In genomic region chr1:165818145-165818860, GRCm38 (mm10) we compare ENCODE assay signal across 12 mouse cellular contexts. TPM values are rescaled to one million over a fixed set of nuclear protein-coding genes. Genes with fewer than 3 reads are reported as not detected.
A peak's percentile ranks its signal among the peaks of the same experiment; 100 is the strongest.
DNase-seq lines count a peak whose midpoint lies in the region; ATAC-seq lines count a peak whose summit lies in the region.
"Had no signal": no experiment of that assay in that cellular context is flagged by ENCODE, and none has a peak within 500 bp of the region (broad histone marks: within the 10 kb centered on the region; RNA-seq: fewer than 3 reads in every experiment).

No protein-coding gene starts in this region.

- H3K4me1 ChIP-seq in heart, embryonic 13.5 days: peaks cover 45% of the 10 kb centered on the region
- H3K4me1 ChIP-seq in brown adipose tissue, adult 24 weeks (ENCODE audit: control insufficient read depth, insufficient read depth, insufficient read length, low read length): peaks cover 38% of the 10 kb centered on the region
- peaks cover 16% of the 10 kb centered on the region for H3K4me1 ChIP-seq in hindbrain, embryonic 16.5 days (ENCODE audit: control insufficient read depth, insufficient read depth, low read depth, low read length)
- peaks cover 41% of the 10 kb centered on the region for H3K4me1 ChIP-seq in midbrain, embryonic 13.5 days (replicated peaks)

- no peaks in the 10 kb centered on the region for H3K36me3 ChIP-seq in heart, embryonic 13.5 days
- no peaks in the 10 kb centered on the region for H3K36me3 ChIP-seq in hindbrain, embryonic 16.5 days (ENCODE audit: control insufficient read depth, insufficient read depth, low read length)
- no peaks in the 10 kb centered on the region for H3K36me3 ChIP-seq in midbrain, embryonic 13.5 days
- H3K36me3 ChIP-seq: neural tube, embryonic 13.5 days had no signal

- WGBS in heart, embryonic 13.5 days: 25% methylated on average over 8 of the region's 8 CpGs
- WGBS in hindbrain, embryonic 16.5 days: 34% methylated on average over 8 of the region's 8 CpGs
- 31% methylated on average over 8 of the region's 8 CpGs for WGBS in midbrain, embryonic 13.5 days

- no peak overlapping the region for H3K9ac ChIP-seq in heart, embryonic 13.5 days
- 0 out of 2 replicates have a peak overlapping the region, but pooled peaks have one; percentile 29 for H3K9ac ChIP-seq in hindbrain, embryonic 16.5 days (ENCODE audit: low read depth, low read length)
- H3K9ac ChIP-seq in midbrain, embryonic 13.5 days (replicated peaks): 0 out of 2 replicates have a peak overlapping the region, but pooled peaks have one; percentile 10
- H3K9ac ChIP-seq: neural tube, embryonic 13.5 days had no signal

- H3K27ac ChIP-seq in heart, embryonic 13.5 days (replicated peaks): no peak overlapping the region
- peak overlapping the region; percentile 84 for H3K27ac ChIP-seq in brown adipose tissue, adult 24 weeks (replicated peaks; ENCODE audit: low read depth, low read length)
- H3K27ac ChIP-seq in hindbrain, embryonic 16.5 days (ENCODE audit: low read depth, low read length): no peak overlapping the region
- H3K27ac ChIP-seq in midbrain, embryonic 13.5 days: 0 out of 2 replicates have a peak overlapping the region, but pooled peaks have one; percentile 27
- H3K27ac ChIP-seq: neural tube, embryonic 13.5 days had no signal

- ATAC-seq in heart, embryonic 13.5 days (ENCODE audit: extremely low read depth, insufficient number of reproducible peaks, low FRiP score, low TSS enrichment): no peak
- peak; percentile 35; the same call in 1 of the 2 replicates for ATAC-seq in hindbrain, embryonic 16.5 days
- ATAC-seq in midbrain, embryonic 13.5 days: no peak

- H3K27me3 ChIP-seq in heart, embryonic 13.5 days (replicated peaks): peaks cover 36% of the 10 kb centered on the region
- H3K27me3 ChIP-seq in hindbrain, embryonic 16.5 days (replicated peaks; ENCODE audit: control insufficient read depth, insufficient read depth, low read length): no peaks in the 10 kb centered on the region; the same call in 1 of the 2 replicates
- peaks cover 45% of the 10 kb centered on the region for H3K27me3 ChIP-seq in midbrain, embryonic 13.5 days
- H3K27me3 ChIP-seq: CH12.LX had no signal

- peak overlapping the region; percentile 36 for H3K4me2 ChIP-seq in heart, embryonic 13.5 days
- no peak overlapping the region for H3K4me2 ChIP-seq in hindbrain, embryonic 16.5 days (ENCODE audit: low read length)
- no peak overlapping the region for H3K4me2 ChIP-seq in midbrain, embryonic 13.5 days (replicated peaks)
- H3K4me2 ChIP-seq: neural tube, embryonic 13.5 days had no signal

- intact Hi-C loops in heart, postnatal 36 days (cut with DNase I): loop anchor here (2.0 kb wide), 1 partner anchor 26 kb away; no protein-coding TSS in a partner anchor

- H3K4me3 ChIP-seq in heart, embryonic 13.5 days: no peak overlapping the region
- H3K4me3 ChIP-seq in brown adipose tissue, adult 24 weeks (ENCODE audit: insufficient read depth, low read depth, low read length): no peak overlapping the region
- H3K4me3 ChIP-seq in hindbrain, embryonic 16.5 days (ENCODE audit: low read length): no peak overlapping the region
- H3K4me3 ChIP-seq in midbrain, embryonic 13.5 days (replicated peaks): no peak overlapping the region
- H3K4me3 ChIP-seq: neural tube, embryonic 13.5 days had no signal

- no peaks in the 10 kb centered on the region for H3K9me3 ChIP-seq in heart, embryonic 13.5 days
- H3K9me3 ChIP-seq in hindbrain, embryonic 16.5 days (ENCODE audit: control insufficient read depth, low read length): no peaks in the 10 kb centered on the region
- no peaks in the 10 kb centered on the region for H3K9me3 ChIP-seq in midbrain, embryonic 13.5 days
- H3K9me3 ChIP-seq: neural tube, embryonic 13.5 days had no signal

- DNase-seq in heart, postnatal 36 days: no peak
- no peak for DNase-seq in ovary, postnatal 14 days (ENCODE audit: low spot score)
- DNase-seq in cerebellum, adult 8-10 months: no peak
- no peak for DNase-seq in left cerebral cortex, adult 9 months (ENCODE audit: low spot score in 2 of 2)
- DNase-seq: cerebellum, postnatal 36 days; kidney, postnatal 4 days had no signal

RNA-seq across cellular contexts. Expression of gene Cd247, which starts 29.8 kb away (rescaled TPM):
- 0.42 and 0.55 TPM in 2 replicates for polyA plus RNA-seq in heart, embryonic 13.5 days (2015; fragmentation: Nextera tagmentation; extraction: Ambion mirVana)
- total RNA-seq in heart, postnatal 36 days (2021): under 1 TPM; 0.76 to 0.80 TPM
- polyA plus RNA-seq in brown adipose tissue, adult 24 weeks (2012; ENCODE audit: insufficient read depth, insufficient read length, missing spikeins): 1.3 and 3.3 TPM in 2 replicates
- 0.46 and 0.77 TPM in 2 replicates for polyA plus RNA-seq in hindbrain, embryonic 16.5 days (2015; fragmentation: Nextera tagmentation; extraction: Ambion mirVana)
- 1.6 and 2.2 TPM in 2 replicates for polyA plus RNA-seq in midbrain, embryonic 13.5 days (2015; fragmentation: Nextera tagmentation; extraction: Ambion mirVana)

RNA-seq across cellular contexts. Expression of gene Creg1, which starts 54.8 kb away (rescaled TPM):
- 105 and 110 TPM in 2 replicates for polyA plus RNA-seq in heart, embryonic 13.5 days (2015; fragmentation: Nextera tagmentation; extraction: Ambion mirVana)
- total RNA-seq in heart, postnatal 36 days (2021): 10 to 100 TPM; 78.3 to 93.2 TPM
- 82.8 and 109 TPM in 2 replicates for polyA plus RNA-seq in brown adipose tissue, adult 24 weeks (2012; ENCODE audit: insufficient read depth, insufficient read length, missing spikeins)
- 42.8 and 42.9 TPM in 2 replicates for polyA plus RNA-seq in hindbrain, embryonic 16.5 days (2015; fragmentation: Nextera tagmentation; extraction: Ambion mirVana)
- polyA plus RNA-seq in midbrain, embryonic 13.5 days (2015; fragmentation: Nextera tagmentation; extraction: Ambion mirVana): 21.7 and 23.8 TPM in 2 replicates

Comparison
In these comparisons a context has a peak if more than half of its experiments do, and no peak if none do; other contexts are left out.
1. H3K27ac ChIP-seq: peak in brown adipose tissue, adult 24 weeks (single experiment) and midbrain, embryonic 13.5 days (single experiment); none in heart, embryonic 13.5 days (single experiment) and hindbrain, embryonic 16.5 days (single experiment).